Mouse (Mus musculus): ENCODE measurements around the gene Trabd2b. TPM values are rescaled to one million over a fixed set of nuclear protein-coding genes. Genes with fewer than 3 reads are reported as not detected.
A peak's percentile ranks its signal among the peaks of the same experiment; 100 is the strongest.

Trabd2b gene
- polyA plus RNA-seq, 1 experiment, result 4.8 TPM

DNA sequence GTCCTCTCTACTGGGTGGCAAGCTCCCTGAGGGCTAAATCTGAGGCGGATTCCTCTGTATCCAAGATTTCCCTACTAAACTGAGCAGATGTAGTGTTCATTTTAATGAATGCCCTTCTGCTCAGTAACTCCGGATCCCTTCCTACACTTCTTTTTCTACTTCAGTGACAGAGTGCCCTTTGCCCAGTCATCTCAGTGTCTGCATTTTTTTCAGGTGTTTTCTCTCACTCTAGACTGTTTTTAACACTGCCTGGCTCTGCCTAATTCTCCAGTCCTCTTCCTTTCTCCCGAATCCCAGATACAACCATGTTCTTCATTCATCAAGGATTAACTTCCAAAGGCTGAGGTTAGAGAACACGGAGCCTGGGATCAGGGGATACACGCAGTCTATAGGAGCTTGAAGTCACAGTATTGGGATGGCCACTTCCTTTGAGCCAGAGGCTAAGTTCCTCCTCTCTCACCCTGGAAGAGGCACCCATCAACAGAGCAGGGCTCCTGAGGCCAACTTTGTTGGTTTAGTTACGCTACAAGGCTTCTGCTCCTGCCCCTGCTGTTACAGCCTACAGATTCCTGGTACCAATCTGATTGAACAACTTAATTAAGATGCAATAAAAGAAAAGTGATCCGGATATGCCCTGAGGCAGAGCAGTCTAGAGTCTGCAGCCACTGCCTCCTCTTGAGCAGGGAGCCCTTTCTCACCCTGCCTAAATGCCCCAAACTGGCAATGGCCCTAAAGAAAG, 4.4 kb upstream of the Trabd2b start:
- Histone ChIP-seq H3K4me3 (replicated peaks; ENCODE audit: insufficient read depth, low read depth, low read length) (no peak overlapping the region), H3K27me3 (ENCODE audit: control insufficient read depth, insufficient read depth, low read length) (no peaks in the 10 kb centered on the region; the same call in 1 of the 2 replicates), H3K27ac (ENCODE audit: insufficient read depth, low read length) (no peak overlapping the region), H3K4me1 (ENCODE audit: control insufficient read depth, insufficient read depth, low read length) (no peaks in the 10 kb centered on the region)
- TF ChIP-seq CTCF (IDR thresholded peaks at IDR 0.05; ENCODE audit: borderline replicate concordance, insufficient read depth, low read depth, low read length) (no peak), POLR2A (IDR thresholded peaks at IDR 0.05; ENCODE audit: borderline replicate concordance, insufficient read depth, low read length) (no peak)
- WGBS, result 66% methylated on average over 7 of the region's 7 CpGs
- no peak for DNase-seq

DNA sequence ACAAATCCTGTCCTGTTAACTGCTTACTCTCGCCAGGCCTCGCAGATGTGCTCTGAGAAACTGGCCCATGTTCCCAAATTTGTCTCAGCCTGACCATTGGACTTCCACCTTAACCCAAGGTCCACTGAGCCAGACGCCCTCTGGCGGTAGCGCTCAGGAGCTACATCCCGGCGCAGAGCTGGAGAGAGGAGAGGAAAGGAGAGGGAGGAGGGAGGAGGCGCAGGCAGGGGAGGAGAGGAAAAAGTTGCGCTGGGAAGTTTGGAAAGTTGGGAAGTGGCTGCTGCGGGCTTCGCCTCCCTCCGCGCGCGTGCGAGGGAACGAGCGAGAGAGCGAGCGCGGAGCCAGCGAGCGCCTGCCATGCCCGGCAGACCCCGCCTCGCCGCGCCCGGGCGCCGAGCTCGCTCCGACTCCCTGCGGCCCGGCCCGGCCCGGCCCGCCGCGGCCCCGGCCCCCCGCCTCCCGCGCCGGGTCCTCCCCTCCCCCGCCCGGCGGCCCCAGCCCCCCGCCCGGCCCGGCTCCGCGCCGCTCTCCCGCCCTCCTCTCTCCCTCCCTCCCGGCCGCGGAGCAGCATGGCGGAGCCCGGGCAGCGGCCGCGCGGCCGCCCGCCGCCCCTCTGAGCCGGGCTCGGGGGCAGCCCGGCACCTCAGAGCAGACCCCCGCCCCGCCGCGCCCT, 706 bp upstream of the Trabd2b start:
- 2% methylated on average over 42 of the region's 74 CpGs for WGBS
- TF ChIP-seq CTCF (IDR thresholded peaks at IDR 0.05; ENCODE audit: borderline replicate concordance, insufficient read depth, low read depth, low read length) (peak; percentile 90), POLR2A (IDR thresholded peaks at IDR 0.05; ENCODE audit: borderline replicate concordance, insufficient read depth, low read length) (no peak)
- H3K27ac ChIP-seq (ENCODE audit: insufficient read depth, low read length), result no peak overlapping the region

GRCm38 (mm10) chr4:114407516-114407915, 992 bp downstream of the Trabd2b start:
- no peak overlapping the region for H3K27ac ChIP-seq (ENCODE audit: insufficient read depth, low read length)
- H3K4me1 ChIP-seq (ENCODE audit: control insufficient read depth, insufficient read depth, low read length), result no peaks in the 10 kb centered on the region
- no peak for TF ChIP-seq POLR2A (IDR thresholded peaks at IDR 0.05; ENCODE audit: borderline replicate concordance, insufficient read depth, low read length)
- TF ChIP-seq CTCF (IDR thresholded peaks at IDR 0.05; ENCODE audit: borderline replicate concordance, insufficient read depth, low read depth, low read length), result no peak
- whole genome bisulfite sequencing, result 56% methylated on average over 3 of the region's 3 CpGs
- no peak overlapping the region for H3K4me3 ChIP-seq (replicated peaks; ENCODE audit: insufficient read depth, low read depth, low read length)
- no peak for DNase-seq
- H3K27me3 ChIP-seq (ENCODE audit: control insufficient read depth, insufficient read depth, low read length), result no peaks in the 10 kb centered on the region; the same call in 1 of the 2 replicates

More for the DNA sequence above, 706 bp upstream of the Trabd2b start:
- Histone ChIP-seq H3K4me1 (ENCODE audit: control insufficient read depth, insufficient read depth, low read length) (no peaks in the 10 kb centered on the region), H3K27me3 (ENCODE audit: control insufficient read depth, insufficient read depth, low read length) (no peaks in the 10 kb centered on the region; the same call in 1 of the 2 replicates), H3K4me3 (replicated peaks; ENCODE audit: insufficient read depth, low read depth, low read length) (peak overlapping the region; percentile 20)
- peak; percentile 69 to 79 for DNase-seq

GRCm38 (mm10) chr4:114408298-114408697, 1.8 kb downstream of the Trabd2b start:
- H3K4me3 ChIP-seq (replicated peaks; ENCODE audit: insufficient read depth, low read depth, low read length), result no peak overlapping the region
- H3K27ac ChIP-seq (ENCODE audit: insufficient read depth, low read length), result no peak overlapping the region
- no peaks in the 10 kb centered on the region; the same call in 1 of the 2 replicates for H3K27me3 ChIP-seq (ENCODE audit: control insufficient read depth, insufficient read depth, low read length)
- TF ChIP-seq CTCF (IDR thresholded peaks at IDR 0.05; ENCODE audit: borderline replicate concordance, insufficient read depth, low read depth, low read length) (no peak), POLR2A (IDR thresholded peaks at IDR 0.05; ENCODE audit: borderline replicate concordance, insufficient read depth, low read length) (no peak)
- 37% methylated on average over 2 of the region's 2 CpGs for WGBS
- no peak for DNase-seq
- H3K4me1 ChIP-seq (ENCODE audit: control insufficient read depth, insufficient read depth, low read length), result no peaks in the 10 kb centered on the region

DNA sequence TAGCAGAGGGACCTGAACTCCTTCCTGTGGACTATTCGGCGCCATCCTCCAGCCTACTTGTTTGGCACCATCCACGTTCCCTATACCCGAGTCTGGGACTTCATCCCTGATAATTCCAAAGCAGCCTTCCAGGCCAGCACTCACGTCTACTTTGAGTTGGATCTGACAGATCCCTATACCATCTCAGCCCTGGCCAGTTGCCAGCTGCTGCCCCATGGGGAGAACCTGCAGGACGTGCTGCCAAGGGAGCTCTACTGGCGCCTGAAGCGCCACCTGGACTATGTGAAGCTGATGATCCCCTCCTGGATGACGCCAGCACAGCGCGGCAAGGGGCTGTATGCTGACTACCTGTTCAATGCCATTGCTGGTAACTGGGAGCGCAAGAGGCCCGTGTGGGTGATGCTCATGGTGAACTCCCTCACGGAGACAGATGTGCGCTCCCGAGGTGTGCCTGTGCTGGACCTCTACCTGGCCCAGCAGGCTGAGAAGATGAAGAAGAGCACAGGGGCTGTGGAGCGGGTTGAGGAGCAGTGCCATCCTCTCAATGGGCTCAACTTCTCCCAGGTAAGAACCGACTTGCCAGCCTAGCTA, 2.5 kb downstream of the Trabd2b start:
- H3K4me1 ChIP-seq (ENCODE audit: control insufficient read depth, insufficient read depth, low read length), result no peaks in the 10 kb centered on the region
- DNase-seq, result no peak
- no peak overlapping the region for H3K4me3 ChIP-seq (replicated peaks; ENCODE audit: insufficient read depth, low read depth, low read length)
- H3K27me3 ChIP-seq (ENCODE audit: control insufficient read depth, insufficient read depth, low read length), result no peaks in the 10 kb centered on the region; the same call in 1 of the 2 replicates
- H3K27ac ChIP-seq (ENCODE audit: insufficient read depth, low read length), result no peak overlapping the region
- no peak for TF ChIP-seq CTCF (IDR thresholded peaks at IDR 0.05; ENCODE audit: borderline replicate concordance, insufficient read depth, low read depth, low read length)
- TF ChIP-seq POLR2A (IDR thresholded peaks at IDR 0.05; ENCODE audit: borderline replicate concordance, insufficient read depth, low read length), result no peak
- WGBS, result 21% methylated on average over 18 of the region's 18 CpGs

- Histone ChIP-seq H3K27me3 (ENCODE audit: control insufficient read depth, insufficient read depth, low read length) (no peaks in the 10 kb centered on the region; the same call in 1 of the 2 replicates), H3K4me1 (ENCODE audit: control insufficient read depth, insufficient read depth, low read length) (no peaks in the 10 kb centered on the region), H3K4me3 (replicated peaks; ENCODE audit: insufficient read depth, low read depth, low read length) (no peak overlapping the region), H3K27ac (ENCODE audit: insufficient read depth, low read length) (no peak overlapping the region)
- DNase-seq, result no peak
- TF ChIP-seq CTCF (IDR thresholded peaks at IDR 0.05; ENCODE audit: borderline replicate concordance, insufficient read depth, low read depth, low read length), result no peak
- no peak for TF ChIP-seq POLR2A (IDR thresholded peaks at IDR 0.05; ENCODE audit: borderline replicate concordance, insufficient read depth, low read length)
These were observed 3.0 kb downstream of the Trabd2b start for GRCm38 (mm10) chr4:114409511-114409910.

GRCm38 (mm10) chr4:114410026-114410425, 3.5 kb downstream of the Trabd2b start:
- 51% methylated on average over 3 of the region's 3 CpGs for WGBS
- DNase-seq, result no peak
- TF ChIP-seq CTCF (IDR thresholded peaks at IDR 0.05; ENCODE audit: borderline replicate concordance, insufficient read depth, low read depth, low read length) (no peak), POLR2A (IDR thresholded peaks at IDR 0.05; ENCODE audit: borderline replicate concordance, insufficient read depth, low read length) (no peak)
- Histone ChIP-seq H3K4me1 (ENCODE audit: control insufficient read depth, insufficient read depth, low read length) (no peaks in the 10 kb centered on the region), H3K4me3 (replicated peaks; ENCODE audit: insufficient read depth, low read depth, low read length) (no peak overlapping the region), H3K27me3 (ENCODE audit: control insufficient read depth, insufficient read depth, low read length) (no peaks in the 10 kb centered on the region; the same call in 1 of the 2 replicates), H3K27ac (ENCODE audit: insufficient read depth, low read length) (no peak overlapping the region)
